Mouse (Mus musculus) midbrain, embryonic 14.5 days (tissue): ENCODE data around the gene Myh13. TPM values are rescaled to one million over a fixed set of nuclear protein-coding genes. Genes with fewer than 3 reads are reported as not detected.
A peak's percentile ranks its signal among the peaks of the same experiment; 100 is the strongest.

Experiments
- ATAC-seq: fragments of 200-750 bp; cut with Nextera tagmentation; 2 replicates; pipeline ENCODE4 v1.8.0; 2017; ENCODE audit warnings: moderate number of reproducible peaks, moderate library complexity; ENCODE audit not compliant: low FRiP score, low TSS enrichment
- DNase-seq: peaks from one replicate; pipeline ENCODE4 v3.0.0-alpha.2; 2015
- H3K27ac ChIP-seq: fragments of 300-500 bp; sonication (generic); replicated peaks from 2 replicates; pipeline ENCODE4 v1.5.1; 2014; ENCODE audit warnings: mild to moderate bottlenecking, low read depth, low read length, moderate library complexity
- H3K27me3 ChIP-seq: fragments of 300-500 bp; sonication (generic); 2 replicates; pipeline ENCODE4 v1.6.1; 2014; ENCODE audit warnings: low read length, control low read depth, mixed read lengths; ENCODE audit not compliant: control insufficient read depth, insufficient read depth
- H3K36me3 ChIP-seq: fragments of 300-500 bp; sonication (generic); 2 replicates; pipeline ENCODE4 v1.6.1; 2014; ENCODE audit warnings: low read length, control low read depth; ENCODE audit not compliant: control insufficient read depth, insufficient read depth
- H3K4me1 ChIP-seq: fragments of 300-500 bp; sonication (generic); 2 replicates; pipeline ENCODE4 v1.6.1; 2014; ENCODE audit warnings: mild to moderate bottlenecking, antibody characterized with exemption, low read length, control low read depth; ENCODE audit not compliant: control insufficient read depth, insufficient read depth
- H3K4me2 ChIP-seq: fragments of 300-500 bp; sonication (generic); 2 replicates; pipeline ENCODE4 v1.6.1; 2014; ENCODE audit warnings: mild to moderate bottlenecking, low read length, moderate library complexity
- H3K4me3 ChIP-seq: fragments of 300-500 bp; sonication (generic); replicated peaks from 2 replicates; pipeline ENCODE4 v1.5.1; 2014; ENCODE audit warnings: low read depth, low read length
- H3K9ac ChIP-seq: fragments of 300-500 bp; sonication (generic); replicated peaks from 2 replicates; pipeline ENCODE4 v1.6.1; 2014; ENCODE audit warnings: mild to moderate bottlenecking, low read length, moderate library complexity
- H3K9me3 ChIP-seq: fragments of 300-500 bp; sonication (generic); 2 replicates; pipeline ENCODE4 v1.6.1; 2016; ENCODE audit warnings: low read length, control low read depth, mixed read lengths; ENCODE audit not compliant: control insufficient read depth
- WGBS: fragments of 180-500 bp; shearing (Covaris S2); extraction: QIAGEN DNeasy Blood & Tissue Kit; methylation state at CpG from one replicate; pipeline ENCODE4 v1.1.7; 2014; 5-methylcytosine and 5-hydroxymethylcytosine counted together
- polyA plus RNA-seq: library from polyadenylated mRNA; unstranded; fragments of >200 nt; fragmentation: Nextera tagmentation; extraction: Ambion mirVana; gene quantifications from 2 replicates; pipeline ENCODE4 v1.2.1, GENCODE M21; 2014

Myh13 gene
- polyA plus RNA-seq, 1 experiment from 2014 or later = 0.24 TPM

DNA sequence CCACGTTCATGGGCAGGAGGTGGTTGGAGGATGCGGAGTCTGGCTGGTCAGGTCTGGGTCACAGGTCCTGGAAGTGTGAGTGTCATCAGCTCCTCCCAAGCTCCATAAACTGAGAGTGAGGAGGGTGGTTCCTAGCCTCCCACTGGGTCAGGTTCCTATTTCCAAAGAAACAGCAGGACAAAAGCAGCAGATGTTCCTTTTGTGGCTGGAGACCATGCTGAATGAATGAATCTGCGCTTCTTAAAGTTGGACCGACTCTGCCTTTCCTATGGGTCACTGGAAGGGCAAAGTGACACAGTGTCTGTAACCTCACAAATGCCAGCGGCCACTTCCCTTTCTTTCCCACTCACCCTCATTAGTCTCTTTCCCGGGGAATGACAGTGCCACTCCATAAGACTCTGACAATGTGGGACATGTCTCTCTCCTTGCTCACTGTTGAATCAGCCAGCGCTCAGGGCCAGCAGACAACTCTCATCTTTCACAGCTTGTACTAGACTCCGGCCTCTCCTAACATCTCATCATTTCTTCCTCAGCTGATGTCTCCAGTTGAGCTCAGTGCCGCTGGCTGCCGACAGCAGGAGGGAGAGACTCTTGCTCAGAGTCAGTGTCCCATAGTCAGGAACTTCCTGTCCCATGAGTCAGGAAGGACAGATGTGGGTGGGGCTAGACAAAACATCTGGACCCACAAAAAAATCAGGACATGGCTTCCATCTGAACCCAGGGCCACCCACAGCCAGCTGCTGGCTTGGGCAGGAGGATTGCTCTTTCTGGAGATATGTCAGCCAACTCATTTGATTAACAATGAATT is 58.4 kb downstream of the Myh13 start:
- Histone ChIP-seq H3K27me3 (no peaks in the 10 kb centered on the region), H3K9ac (no peak overlapping the region), H3K36me3 (no peaks in the 10 kb centered on the region), H3K4me2 (no peak overlapping the region), H3K27ac (no peak overlapping the region), H3K4me1 (0 out of 2 replicates have a peak, but pooled peaks cover 9% of the 10 kb centered on the region), H3K9me3 (no peaks in the 10 kb centered on the region), H3K4me3 (no peak overlapping the region)
- ATAC-seq (no peak), DNase-seq (no peak)
- WGBS = 25% methylated on average over 10 of the region's 10 CpGs

DNA sequence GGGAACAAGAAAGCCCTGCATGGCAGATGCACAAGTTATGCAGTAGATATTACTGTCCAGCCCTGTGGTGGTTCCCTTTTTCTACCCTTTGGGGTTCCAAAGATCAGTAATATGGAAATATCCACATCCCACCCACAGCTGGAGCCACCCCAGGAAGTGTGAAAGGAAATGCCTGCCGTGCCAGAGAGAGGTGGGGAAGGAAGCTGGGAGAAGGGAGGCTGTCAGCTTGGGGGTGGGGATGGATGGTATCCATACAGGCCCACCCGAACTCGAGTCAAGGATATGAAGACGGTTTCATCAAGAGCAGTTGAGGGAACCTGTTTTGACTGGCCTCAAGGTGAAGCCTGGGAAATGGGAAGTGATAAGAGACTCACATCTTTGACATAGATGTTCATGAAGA is 60.4 kb downstream of the Myh13 start:
- 84% methylated on average over 4 of the region's 4 CpGs for WGBS
- H3K9me3 ChIP-seq = no peaks in the 10 kb centered on the region
- H3K27ac ChIP-seq = no peak overlapping the region
- H3K4me2 ChIP-seq = no peak overlapping the region
- H3K27me3 ChIP-seq = no peaks in the 10 kb centered on the region
- DNase-seq = no peak
- no peaks in the 10 kb centered on the region for H3K36me3 ChIP-seq
- H3K4me3 ChIP-seq = no peak overlapping the region
- H3K9ac ChIP-seq = no peak overlapping the region
- ATAC-seq = no peak
- 0 out of 2 replicates have a peak, but pooled peaks cover 9% of the 10 kb centered on the region for H3K4me1 ChIP-seq

DNA sequence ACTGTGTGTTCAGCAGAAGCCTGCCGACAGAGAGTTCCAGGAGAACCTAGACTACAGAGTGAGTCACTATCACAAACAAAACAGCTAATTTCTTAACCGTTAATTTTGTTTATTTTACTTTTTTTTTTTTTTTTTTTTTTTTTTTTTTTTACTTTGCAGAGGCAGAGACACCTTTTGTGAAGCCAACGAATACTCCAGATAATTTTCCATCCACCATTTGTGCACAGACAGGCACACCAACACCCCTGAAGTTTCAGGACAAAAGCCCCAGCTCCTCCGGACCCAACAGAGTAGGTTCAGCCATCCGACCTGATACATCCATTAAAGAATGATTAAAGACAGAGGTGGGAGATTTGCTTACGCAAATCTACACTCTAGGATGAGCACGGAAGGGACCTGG is 63.2 kb downstream of the Myh13 start:
- no peaks in the 10 kb centered on the region for H3K9me3 ChIP-seq
- no peak overlapping the region for H3K27ac ChIP-seq
- no peak overlapping the region for H3K4me2 ChIP-seq
- H3K27me3 ChIP-seq = no peaks in the 10 kb centered on the region
- ATAC-seq (no peak), DNase-seq (no peak)
- no peak overlapping the region for H3K4me3 ChIP-seq
- H3K36me3 ChIP-seq = no peaks in the 10 kb centered on the region
- H3K4me1 ChIP-seq = 0 out of 2 replicates have a peak, but pooled peaks cover 7% of the 10 kb centered on the region
- H3K9ac ChIP-seq = no peak overlapping the region
- 89% methylated on average over 7 of the region's 7 CpGs for WGBS

DNA sequence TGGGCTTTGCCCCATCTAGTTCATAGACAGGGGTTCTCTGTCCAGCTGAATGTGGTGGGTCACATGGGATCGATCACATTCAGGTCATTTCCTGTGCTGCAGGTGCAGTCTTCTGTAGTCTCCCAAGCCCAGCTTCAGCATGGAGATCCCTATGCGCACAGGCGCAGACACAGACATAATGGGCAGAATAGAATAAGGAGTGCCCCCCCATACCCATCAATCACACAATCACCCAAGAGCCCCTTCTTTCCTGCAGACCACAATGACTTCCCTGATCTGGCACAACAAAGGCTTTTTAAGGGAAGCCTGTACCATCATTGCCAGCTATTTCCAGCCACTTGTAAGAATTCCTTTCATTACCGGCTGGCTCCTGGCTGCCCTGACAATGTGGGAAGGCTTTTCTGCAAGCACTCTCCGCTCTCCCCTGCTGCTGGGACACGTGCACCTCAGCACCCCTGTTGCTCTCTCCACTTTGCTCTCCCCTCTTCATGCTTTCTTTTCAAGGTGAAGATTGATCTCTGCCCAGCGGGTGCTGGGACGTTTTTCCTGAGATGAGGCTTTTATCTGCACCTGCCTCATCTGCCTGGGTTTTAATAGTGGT is 65.5 kb downstream of the Myh13 start:
- H3K4me1 ChIP-seq = no peaks in the 10 kb centered on the region
- no peak overlapping the region for H3K4me3 ChIP-seq
- no peaks in the 10 kb centered on the region for H3K36me3 ChIP-seq
- H3K9ac ChIP-seq = no peak overlapping the region
- no peak for ATAC-seq
- DNase-seq = peak; percentile 41
- WGBS = 36% methylated on average over 8 of the region's 8 CpGs
- H3K27me3 ChIP-seq = no peaks in the 10 kb centered on the region
- H3K27ac ChIP-seq = no peak overlapping the region
- no peak overlapping the region for H3K4me2 ChIP-seq
- no peaks in the 10 kb centered on the region for H3K9me3 ChIP-seq

DNA sequence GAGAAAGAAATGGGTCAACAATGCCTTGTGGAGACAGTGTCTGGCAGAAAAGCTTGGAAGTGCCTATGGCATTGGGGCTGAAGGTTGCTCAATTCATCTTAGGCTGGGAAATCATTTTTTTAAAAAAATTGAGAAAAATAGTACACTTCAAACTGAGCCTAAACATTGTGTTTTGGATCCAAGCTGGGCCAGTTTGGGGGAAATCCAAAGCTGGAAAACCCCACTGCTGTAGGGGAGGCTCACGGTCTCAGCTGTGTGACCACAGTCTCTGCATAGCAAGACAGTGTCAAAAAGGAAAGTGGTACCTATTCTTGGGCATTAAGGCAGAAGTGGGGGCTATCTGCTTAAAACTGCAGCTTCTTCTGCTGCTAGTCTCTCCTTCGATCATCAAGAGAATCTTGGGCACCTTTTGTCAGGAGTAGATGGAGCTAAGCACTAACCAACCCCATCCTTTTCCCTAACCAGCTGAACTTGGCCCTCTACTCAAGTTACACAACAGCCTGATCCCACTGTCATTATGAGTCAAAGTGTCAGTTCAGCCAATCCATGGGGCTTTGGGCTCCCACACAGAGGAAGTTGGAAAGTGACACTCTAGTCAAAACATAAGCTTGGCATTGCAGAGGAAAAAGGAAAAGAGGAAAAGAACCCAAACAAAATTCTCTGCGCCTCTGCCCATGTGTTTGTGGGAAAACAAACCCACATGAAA is 69.4 kb downstream of the Myh13 start:
- Histone ChIP-seq H3K27me3 (no peaks in the 10 kb centered on the region), H3K9me3 (no peaks in the 10 kb centered on the region), H3K4me3 (no peak overlapping the region), H3K4me1 (no peaks in the 10 kb centered on the region), H3K27ac (no peak overlapping the region), H3K36me3 (no peaks in the 10 kb centered on the region), H3K9ac (no peak overlapping the region), H3K4me2 (no peak overlapping the region)
- DNase-seq = no peak
- ATAC-seq = no peak
- 86% methylated on average over 3 of the region's 3 CpGs for WGBS

DNA sequence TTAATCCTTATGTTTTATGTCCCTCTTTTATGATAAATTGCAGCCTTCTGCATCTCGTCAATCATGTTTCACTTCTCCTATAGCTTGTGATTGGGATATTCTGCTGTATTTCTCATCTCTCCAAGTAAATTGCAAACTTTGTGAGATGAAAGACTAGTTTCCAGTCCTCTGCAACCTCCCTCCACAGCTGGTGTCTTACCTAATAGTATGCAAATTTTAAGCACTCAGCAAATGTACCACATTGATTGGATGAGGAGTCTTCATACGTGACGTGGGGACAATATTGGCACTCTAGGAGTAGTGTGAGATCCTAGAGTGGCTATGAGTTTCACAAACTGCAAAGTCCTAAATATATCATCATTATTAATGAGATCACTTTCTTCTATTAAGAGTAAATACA is 70.9 kb downstream of the Myh13 start:
- Histone ChIP-seq H3K4me2 (no peak overlapping the region), H3K27me3 (no peaks in the 10 kb centered on the region), H3K27ac (no peak overlapping the region), H3K36me3 (no peaks in the 10 kb centered on the region), H3K9ac (no peak overlapping the region), H3K9me3 (no peaks in the 10 kb centered on the region), H3K4me3 (no peak overlapping the region), H3K4me1 (no peaks in the 10 kb centered on the region)
- DNase-seq (no peak), ATAC-seq (no peak)
- WGBS = 88% methylated on average over 3 of the region's 3 CpGs

DNA sequence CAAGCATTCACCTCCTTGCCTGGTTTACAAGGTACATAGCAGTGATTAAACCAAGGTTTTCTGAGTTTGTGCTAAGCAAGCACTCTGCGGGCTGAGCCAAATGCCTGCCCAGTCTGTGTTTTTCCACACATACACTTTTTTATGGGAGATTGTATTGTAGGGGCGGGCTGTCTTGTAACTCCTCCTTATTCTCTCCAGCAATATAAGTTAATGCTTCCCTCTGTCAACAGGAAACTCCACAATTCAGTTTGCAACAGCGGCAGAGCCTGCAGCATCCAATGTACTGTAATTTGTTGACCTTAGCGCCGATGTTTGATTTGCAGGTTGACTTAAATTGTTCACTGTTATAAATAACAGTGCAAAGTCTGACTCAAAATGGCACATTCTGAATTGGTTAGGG is 79.5 kb downstream of the Myh13 start:
- Histone ChIP-seq H3K27ac (no peak overlapping the region), H3K36me3 (no peaks in the 10 kb centered on the region), H3K4me2 (no peak overlapping the region), H3K4me1 (no peaks in the 10 kb centered on the region), H3K4me3 (no peak overlapping the region), H3K27me3 (no peaks in the 10 kb centered on the region), H3K9ac (no peak overlapping the region), H3K9me3 (no peaks in the 10 kb centered on the region)
- ATAC-seq (no peak), DNase-seq (no peak)
- 94% methylated on average over 5 of the region's 5 CpGs for WGBS

DNA sequence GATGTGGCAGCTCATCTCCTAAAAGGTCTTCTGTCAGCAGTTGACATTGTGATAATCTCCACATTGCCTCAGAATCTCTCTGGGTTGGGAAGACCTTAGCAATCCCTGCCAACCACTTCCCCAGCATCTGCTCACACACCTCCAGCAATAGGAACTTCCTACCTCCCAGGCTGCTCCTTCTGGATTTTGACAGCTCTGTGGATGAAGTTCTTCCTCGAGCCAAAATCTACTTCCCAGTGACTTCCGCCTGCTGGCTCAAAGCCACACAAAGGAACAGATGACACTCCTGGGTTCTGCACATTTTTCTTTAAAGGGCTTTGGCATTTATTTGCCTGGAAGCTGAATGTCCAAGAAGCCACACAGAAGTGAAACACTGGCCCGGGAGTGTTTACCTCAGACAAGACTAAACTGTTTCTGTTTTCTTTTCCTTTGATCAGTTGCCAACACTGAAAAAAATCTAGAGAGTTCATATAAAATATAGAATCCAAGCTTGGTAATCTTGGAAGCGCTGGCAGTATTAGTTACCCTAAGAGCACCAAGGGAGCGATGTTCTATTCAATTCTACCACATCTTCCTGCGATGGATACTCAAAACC is 93.0 kb downstream of the Myh13 start:
- Histone ChIP-seq H3K9ac (no peak overlapping the region), H3K9me3 (no peaks in the 10 kb centered on the region), H3K4me1 (no peaks in the 10 kb centered on the region), H3K27ac (no peak overlapping the region), H3K36me3 (no peaks in the 10 kb centered on the region), H3K4me2 (no peak overlapping the region), H3K27me3 (no peaks in the 10 kb centered on the region), H3K4me3 (no peak overlapping the region)
- ATAC-seq (no peak), DNase-seq (no peak)
- 89% methylated on average over 6 of the region's 6 CpGs for WGBS
